Mouse (Mus musculus): ENCODE measurements at regions not wholly inside any gene's neighbourhood (a gene's known extent, or its start where the extent isn't known, plus 50 kb on each side); places are given as distances from the start of the nearest gene placed in this dataset.

DNA sequence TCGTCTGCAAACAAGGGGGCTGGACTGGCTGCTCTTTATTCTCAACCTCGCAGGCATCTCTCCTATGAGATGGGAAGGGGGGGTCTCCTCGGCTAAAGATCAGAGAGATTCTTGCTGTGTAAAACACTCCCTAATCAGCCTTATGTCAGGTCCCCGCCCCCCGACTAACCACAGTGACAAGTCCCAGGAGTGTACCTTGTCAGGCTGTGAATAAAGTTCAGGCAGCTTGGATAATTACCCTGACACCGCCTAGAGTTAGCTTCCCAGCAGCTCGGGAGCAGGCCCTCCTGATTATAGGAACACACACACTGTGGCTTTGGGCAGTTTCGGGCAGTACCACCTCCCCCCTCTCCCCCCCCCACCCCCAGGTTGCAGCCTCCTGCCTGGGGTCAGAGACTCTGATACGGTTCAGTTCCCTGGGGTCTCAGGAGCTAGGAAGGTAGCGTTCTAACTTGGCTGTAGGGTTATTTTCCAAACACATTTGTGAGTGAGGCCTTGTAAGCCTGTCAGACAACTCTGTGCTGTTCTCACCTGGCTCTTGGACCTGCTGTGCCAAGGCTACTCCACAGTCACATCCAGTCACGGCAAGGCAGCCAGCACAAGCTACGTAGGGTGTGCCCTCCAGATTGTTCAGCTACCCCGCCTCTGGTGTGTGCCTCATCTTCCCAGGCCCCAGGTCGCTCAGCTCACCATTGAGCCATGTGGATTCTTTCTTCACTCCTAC lies 461.0 kb upstream of the Zmiz1 start:
- DNase-seq (ENCODE audit: low spot score in 2 of 2): no peak

DNA sequence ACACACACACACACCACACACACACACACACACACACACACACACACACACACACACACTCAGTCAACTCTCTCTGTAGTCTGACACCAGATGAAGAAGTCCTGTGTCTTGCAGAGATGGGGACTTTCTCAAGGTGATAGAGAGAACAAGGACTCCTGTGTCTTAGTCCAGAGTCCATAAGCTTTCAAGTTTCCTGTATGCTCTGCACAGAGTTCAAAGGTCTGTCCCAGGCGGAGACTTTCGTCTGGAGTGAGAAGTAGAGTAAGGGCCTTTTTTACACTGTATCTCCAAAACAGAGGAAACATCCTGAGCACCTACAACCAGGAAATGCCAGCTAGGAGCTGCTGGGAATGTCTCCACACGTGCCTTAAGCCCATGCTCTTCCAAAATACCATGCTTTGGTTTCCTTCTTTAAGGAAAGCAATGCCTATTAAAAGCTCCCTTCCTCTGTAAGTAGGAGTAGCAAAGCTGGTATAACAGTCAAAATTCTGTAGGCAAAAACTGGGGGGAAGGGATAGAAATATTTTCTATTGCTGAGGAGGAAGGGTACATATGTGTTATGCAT lies 459.9 kb upstream of the Zmiz1 start:
- DNase-seq (ENCODE audit: low spot score in 2 of 2): no peak

DNA sequence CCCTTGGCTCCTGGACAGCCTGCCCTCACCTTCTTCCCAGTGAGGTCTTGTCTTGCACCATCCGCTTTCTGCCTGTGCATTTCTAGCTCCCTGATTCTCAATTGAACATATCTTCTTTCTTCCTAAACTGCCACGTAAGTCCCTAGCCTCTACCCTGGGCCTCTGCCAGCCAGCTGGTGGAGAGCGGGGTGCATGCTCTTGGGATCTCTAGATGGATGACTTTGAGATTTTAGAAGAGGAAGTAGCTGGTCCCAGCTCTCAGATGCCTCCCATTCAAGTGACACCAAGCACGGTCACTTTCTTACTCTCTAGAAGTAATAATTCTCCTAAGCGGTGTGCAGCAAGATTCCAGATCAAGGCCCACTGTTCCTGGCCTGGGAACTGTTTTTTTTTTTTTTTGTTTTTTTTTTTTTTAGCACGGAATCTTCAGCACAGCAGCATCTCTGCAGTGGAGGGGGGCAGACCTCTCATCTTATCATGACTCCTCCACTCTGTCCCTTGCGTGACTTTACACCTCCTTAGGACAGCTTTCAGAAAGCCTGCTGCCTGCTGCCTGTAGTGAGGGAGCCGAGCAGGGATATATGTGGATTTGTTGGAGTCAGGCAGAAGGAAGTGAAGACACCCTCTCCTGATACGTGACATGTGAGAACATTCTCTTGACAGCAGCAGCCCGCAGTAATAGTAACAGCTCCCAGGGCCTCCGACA lies 453.6 kb upstream of the Zmiz1 start:
- no peak for DNase-seq (ENCODE audit: low spot score in 2 of 2)

DNA sequence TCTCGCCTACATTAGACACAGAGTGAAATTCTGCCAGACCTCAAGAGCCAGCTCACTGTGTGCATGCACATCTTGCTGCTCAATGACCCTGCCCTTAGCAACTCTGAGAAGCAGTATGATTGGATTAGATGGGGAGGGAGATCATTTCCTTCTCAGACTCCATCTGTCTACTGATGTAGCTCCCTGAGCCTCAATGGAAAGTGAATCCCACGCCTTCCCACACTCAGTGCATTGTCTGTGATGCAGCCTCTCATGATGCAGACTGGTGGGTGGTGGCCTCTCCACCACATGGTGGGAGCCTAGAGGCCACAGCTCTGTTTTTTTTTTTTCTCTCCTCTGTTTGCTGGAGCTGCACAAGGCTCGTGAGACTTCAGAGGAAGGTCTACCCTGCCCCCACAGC lies 447.1 kb upstream of the Zmiz1 start:
- no peak for DNase-seq (ENCODE audit: low spot score in 2 of 2)

DNA sequence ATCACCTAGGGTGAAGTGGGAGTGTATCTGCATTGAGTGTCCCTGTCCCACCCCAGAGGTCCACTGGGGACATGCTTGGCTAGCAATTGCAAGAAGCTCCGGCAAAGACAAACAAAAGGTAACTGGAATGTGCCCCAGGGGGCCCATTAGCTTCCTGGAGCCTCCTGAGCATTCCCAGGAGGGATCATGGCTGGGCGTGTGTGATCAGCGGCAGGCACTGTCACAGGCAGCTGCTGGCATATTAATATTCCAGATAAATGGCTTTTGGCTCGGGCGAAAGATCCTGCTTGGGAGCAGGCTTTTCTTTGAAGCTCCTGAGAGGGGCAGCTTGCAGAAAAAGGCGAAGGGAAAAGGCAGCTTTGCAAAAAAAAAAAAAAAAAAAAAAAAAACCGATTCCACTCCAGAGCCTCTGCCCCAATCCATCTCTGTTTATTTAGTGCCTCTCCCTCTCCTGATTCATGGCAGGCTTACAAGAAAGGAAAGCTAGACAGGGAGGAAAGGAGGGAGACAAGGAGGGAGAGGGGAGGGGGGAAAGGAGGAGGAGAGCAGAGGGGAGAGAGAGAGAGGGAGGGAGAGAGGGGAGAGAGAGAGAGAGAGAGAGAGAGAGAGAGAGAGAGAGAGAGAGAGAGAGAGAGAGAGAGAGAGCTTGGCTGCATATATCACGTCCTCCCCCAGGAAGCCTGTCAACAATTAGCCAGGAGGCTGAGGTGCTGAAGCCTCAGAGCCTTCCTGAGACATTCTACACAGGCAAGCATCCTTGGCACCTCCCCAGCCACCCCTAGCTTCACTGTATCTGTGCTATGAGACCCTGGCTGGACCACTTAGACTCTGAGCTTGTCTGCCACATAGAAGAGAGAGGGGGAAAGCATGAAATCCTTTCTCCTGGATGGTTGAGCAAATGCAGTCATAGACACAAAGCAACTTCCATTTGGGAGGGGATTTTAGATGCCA lies 443.4 kb upstream of the Zmiz1 start:
- DNase-seq (ENCODE audit: low spot score in 2 of 2): peak in 1 of 2 experiments; percentile 18

DNA sequence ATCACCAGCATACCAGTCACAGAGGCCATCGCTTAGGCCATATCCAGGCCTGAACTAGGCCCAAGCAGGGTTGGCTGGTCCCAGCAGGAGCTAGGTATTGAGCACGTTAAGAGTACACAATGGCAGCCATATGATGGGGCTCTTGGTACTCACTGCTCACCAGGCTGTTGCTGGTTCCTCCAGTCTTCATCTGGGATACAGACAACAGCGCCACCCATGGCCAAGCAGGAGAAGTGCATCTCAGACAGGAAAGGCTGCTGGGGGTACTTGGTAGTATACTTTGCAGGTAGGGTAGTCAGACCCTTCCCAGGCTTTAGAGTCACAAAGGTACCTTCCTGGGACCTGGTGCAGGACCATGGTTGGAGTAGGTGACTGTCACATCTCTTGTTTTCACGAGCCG lies 441.1 kb upstream of the Zmiz1 start:
- no peak for DNase-seq (ENCODE audit: low spot score in 2 of 2)

DNA sequence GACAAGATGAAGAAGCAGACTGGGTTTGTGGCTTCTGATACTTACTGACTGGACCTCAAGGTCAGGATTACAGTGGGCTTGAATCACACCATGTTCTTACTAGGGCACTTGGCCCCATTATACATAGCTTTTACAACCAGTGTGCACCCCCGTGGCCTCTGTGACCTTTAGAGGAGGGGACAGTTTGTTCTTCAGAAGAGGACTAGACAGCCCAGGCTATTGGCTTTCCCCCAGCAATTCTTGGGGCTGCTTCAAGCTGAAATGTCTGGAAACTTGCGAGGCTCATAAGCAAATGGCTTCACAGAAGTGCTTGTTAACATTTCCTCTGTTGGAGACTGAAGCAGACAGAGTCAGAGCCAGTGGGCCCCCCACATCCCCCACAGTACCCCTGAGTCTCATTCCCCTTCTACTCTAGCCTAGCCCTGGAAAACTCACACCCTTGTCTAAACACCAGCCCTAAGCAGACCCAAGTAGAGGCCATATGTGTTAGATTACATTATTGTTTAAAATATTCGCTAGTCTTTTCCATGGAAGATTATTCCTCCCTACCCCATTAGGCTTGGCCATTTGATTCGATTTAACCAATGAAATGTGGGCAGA lies 439.6 kb upstream of the Zmiz1 start:
- no peak for DNase-seq (ENCODE audit: low spot score in 2 of 2)

DNA sequence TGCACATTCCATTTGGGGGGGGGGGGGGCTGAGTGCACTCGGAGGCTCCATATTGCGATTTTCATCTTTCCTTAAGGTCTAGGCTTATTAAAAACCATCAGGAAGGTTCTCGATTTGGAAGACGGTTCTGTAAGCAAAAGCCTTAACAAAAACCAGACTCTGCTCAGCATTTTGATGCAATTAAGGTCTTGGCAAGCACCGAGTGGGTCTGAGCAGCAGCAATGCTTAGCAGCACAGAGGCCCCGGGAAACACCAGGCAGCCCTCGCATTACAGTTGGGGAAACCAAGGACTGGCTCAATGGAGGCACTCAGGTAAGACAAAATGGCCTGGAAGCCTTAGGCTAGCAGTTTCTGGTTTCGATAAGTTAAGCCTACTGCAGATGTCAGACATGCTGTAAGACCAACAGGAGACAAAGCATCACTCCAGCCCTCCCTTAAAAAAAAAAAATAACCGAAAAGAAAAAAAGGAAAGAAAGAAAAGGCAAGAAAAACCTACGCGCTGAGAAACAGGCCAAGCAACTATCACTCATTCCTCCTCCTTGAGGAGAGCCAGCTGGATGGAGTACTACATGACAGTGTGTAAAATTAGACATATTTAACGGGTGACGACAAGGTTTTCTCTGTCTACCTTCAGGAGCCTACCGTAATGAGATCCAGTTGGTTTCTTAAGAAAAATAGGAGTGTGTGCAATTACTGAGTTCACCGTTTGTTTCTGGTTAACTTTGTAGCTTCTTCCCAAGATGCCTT lies 436.3 kb upstream of the Zmiz1 start:
- no peak for DNase-seq (ENCODE audit: low spot score in 2 of 2)

DNA sequence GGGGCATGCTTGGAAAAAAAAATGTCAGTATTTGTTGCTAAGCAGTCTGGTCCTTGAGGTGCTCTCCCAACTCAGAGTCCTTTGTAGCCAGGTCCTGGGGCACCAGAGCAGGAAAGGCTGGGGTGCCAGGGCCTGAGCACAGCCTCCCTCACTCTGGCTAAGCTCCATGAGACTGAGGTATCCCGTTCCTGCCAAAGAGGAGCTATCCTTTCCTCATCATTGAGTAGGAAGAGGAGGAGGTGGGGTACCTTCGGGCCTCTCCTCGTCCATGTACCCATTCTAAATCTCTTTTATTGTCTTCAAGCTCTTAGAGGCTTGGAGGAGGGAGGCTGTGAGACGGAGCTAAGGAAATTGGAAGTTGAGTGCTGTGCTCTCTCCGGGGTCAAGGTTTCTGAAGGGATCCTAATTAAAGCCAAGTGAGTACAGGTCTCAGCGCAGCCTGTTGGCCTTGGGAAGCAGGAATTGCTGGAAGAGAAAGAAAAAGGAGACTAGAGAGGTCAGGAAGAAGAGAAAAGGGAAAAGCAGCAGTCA lies 435.6 kb upstream of the Zmiz1 start:
- no peak for DNase-seq (ENCODE audit: low spot score in 2 of 2)

DNA sequence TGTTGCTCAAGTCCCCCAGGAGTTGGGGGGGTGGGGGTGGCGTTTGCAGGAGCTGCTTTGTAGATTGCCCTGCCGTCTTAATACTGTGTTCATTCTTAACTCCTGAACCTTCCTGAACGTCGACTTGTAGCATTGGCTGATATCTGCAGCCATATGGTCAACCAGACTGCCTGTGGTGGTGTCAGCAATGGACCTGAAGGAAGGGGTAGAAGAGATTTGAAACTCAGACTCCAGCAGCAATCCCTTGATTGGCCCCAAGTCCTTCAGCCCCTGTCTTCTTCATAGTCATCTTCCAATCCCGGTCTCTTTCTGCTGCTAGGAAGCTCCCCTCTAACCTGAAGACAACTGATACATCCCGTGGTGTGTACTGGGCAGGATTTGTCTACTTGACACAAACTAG lies 433.9 kb upstream of the Zmiz1 start:
- no peak for DNase-seq (ENCODE audit: low spot score in 2 of 2)

DNA sequence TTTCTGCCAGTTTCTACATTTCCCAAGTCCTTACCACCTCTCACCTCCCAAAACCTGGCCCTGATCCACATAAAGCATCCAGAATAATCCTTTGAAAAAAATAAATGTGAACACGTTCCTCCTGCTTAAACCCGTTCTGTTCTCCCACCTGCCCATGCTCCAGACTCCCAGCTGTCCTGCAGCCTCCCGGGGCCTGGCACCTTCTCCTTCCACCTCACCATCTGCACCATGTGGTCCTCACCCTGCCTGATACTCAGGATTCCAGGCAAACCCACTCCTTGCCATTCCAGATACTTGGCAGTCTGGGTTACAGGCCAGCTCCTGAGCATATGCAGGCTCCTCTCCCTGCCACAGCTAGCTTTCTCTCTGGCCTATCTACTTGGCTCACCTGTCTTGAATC lies 431.9 kb upstream of the Zmiz1 start:
- DNase-seq (ENCODE audit: low spot score in 2 of 2): no peak

DNA sequence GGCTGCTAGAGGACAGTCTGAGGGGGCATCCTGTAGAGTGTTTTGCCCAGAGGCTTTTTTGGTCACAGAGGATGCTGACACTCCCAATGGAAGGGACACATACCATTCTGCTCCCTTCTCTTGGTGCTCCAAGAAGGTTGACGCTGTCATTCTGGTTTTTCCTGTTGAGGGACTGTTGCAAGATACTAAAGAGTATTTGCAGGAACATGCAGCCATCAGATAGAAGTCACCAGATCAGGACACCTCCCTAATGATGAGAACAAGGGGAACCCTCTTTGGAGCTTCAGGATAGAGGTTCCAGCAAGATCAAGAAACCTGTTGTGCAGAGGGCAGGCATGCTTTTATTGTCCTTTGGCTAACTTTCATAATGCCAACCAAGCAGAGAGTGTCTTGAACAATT lies 431.1 kb upstream of the Zmiz1 start:
- DNase-seq (ENCODE audit: low spot score in 2 of 2): no peak

DNA sequence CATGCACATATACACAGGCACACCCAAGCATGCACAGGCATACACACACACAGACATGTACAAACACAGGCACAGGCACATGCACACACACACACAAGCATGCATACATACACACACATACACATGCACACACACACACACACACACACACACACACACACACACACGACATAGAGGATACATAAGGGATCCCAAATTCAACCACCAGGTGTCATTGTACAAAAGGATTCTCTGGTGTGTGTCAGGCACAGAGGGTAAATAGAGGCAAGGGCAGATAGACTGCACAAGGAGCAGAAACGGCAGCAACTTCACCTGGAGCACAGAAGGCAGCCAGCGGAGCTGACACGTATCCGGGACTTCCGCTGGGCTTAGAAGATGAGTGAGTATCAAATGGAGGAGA lies 428.1 kb upstream of the Zmiz1 start:
- no peak for DNase-seq (ENCODE audit: low spot score in 2 of 2)

DNA sequence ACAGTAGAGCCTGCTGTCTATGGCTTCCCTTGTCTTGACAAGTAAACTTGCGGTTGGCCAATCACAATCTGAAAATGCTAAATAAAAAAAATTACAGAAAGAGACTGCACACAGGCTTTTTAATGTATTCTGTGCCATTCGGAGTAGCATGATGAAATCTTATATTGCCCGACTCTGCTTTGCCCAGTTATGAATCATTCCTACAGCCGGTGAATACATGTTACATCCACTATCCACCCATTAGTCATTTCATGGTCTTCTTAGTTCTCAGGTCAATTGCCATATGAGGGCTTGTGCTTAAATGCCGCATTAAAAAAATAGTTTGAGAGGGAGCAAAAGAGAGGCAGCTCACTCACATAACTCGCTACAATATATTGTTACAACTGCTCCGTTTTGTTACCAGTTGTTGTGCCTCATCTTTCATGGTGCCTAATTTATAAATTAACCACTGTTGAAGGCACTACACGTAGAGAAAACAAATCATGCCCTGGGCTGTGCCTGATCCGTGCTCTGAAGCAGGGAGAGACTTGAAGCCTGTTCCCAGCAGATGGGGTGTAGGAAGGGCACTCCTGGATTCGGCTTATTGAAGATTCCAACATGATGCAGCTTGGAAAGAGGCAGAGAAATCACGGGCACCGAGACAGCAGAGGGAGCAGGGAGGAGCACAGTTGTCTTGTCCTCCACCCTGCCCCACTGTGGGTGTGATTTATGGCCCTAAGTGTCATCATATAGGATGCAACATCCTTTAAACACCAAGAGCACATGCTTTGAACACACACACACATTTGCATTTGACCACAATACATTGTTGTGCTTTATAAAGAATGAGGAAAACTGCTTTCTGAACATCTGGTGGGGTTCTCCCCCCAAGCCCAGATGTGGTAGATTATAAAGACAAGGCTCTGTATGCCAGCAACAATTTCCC lies 427.0 kb upstream of the Zmiz1 start:
- DNase-seq (ENCODE audit: low spot score in 2 of 2): no peak

DNA sequence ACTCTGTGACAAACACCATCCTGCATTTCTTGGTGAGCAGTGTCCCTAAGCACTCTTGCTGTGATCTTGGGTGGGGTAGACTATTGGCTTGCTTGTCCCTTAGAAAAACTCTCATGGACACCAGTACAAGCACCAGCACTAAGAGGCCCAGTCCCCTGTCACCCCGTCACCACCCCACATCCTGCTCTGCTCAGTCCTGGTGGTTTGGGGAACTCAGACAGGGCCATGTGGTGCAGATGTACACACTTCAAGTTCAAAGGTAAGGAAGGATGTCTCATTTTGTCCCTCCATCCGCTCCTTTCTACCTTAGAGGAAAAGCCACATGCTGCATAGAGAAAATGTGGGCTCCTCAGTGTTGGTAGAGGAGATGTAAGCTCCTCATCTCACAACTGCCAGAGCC lies 426.1 kb upstream of the Zmiz1 start:
- DNase-seq (ENCODE audit: low spot score in 2 of 2): no peak

DNA sequence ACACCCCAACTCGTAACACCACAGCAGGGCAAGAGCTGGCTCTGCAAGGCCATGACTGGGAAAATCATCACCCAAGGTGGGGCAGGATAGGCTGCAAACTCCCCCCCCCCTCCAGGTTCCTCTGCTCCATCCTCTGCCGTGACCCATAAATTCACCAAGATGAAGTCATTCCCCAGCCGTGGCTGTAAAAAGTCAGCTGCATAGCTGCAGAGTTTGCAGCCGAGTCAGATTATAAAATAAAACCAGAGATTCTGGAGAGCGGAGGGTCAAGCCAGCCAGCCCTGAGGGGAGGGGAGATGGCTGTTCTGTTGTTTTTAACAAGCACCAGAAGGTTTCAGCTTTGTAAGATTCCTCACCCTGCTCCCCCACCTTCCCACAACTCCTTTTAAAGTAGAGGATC lies 416.7 kb upstream of the Zmiz1 start:
- peak in 1 of 2 experiments; percentile 26 for DNase-seq (ENCODE audit: low spot score in 2 of 2)

DNA sequence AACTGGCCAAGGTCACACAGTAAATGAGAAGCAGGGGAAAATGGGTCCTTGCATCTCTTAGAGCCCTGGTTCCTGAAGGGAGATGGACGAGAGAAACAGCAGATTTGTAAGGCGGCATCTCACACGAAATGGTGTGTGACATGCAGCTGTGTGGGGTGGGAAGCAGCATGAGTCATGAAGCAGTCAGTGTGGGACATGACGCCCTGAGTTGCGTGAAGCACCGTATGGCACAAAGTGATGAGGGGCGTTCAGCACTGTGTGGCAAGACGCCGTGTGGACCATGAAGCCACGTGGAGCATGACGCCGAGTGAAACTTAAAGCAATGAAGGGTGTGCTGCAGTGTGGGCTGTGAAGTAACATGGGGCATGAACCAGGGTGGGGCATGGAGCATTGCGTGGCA lies 414.9 kb upstream of the Zmiz1 start:
- DNase-seq (ENCODE audit: low spot score in 2 of 2): no peak

DNA sequence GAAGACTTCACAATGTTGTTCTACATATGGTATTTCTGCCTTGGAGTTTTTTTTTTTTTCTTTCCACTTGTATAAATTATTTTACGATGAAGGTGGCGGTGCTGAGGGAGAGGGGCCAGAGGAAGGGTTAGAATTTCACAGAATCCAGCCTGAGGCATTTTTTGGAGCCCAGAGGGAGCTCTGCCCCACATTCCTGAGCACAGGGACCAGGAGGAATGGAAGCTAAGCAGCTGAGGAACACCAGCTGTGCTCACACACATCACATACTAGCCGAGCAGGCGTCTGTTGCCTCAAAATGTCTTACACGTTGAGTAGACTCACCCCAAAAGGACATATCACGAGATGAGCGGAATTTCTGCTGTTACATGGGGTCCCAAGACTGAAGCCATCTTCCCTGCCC lies 414.1 kb upstream of the Zmiz1 start:
- DNase-seq (ENCODE audit: low spot score in 2 of 2): no peak

DNA sequence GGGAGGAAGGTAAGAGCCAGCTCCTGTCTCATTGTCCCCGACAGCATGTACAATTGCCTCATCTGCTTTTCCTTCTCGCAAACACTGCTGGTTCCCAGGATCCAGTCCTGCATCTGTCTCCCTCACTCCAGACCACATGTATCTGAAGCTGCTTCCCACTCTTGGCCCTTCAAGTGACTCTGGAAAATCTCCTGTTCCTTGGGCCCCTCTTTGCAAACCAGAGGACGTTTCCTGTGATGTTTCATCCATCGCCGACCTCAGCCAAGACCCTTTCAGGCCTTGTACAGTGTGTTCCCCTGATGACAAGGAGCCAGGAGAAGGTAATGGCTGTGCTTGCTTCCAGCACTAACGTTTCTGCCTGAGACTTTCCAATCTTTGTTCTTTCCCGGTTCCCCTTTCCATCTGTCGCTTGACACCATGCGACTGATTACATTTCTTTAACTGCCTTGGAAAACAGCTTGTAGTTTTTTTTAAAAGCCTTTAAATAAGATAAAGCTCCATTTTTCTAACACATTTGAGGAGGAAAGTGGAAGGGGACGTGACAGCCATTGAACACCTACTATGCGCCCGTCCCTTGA lies 408.2 kb upstream of the Zmiz1 start:
- no peak for DNase-seq (ENCODE audit: low spot score in 2 of 2)

All from gastrocnemius, postnatal 4 days (tissue).